Mouse (Mus musculus) hindbrain, embryonic 15.5 days (tissue): Measurements from ENCODE around the gene Sycp1. TPM values are rescaled to one million over a fixed set of nuclear protein-coding genes. Genes with fewer than 3 reads are reported as not detected.

ENCODE experiments used
- ATAC-seq: fragments of 200-750 bp; cut with Nextera tagmentation; 2 replicates; pipeline ENCODE4 v1.8.0; 2017; ENCODE audit warnings: low read depth, moderate number of reproducible peaks, moderate TSS enrichment; ENCODE audit not compliant: low FRiP score
- H3K27ac ChIP-seq: fragments of 300-500 bp; sonication (generic); replicated peaks from 2 replicates; pipeline ENCODE4 v1.5.1; 2015; ENCODE audit warnings: mild to moderate bottlenecking, inconsistent platforms
- H3K27me3 ChIP-seq: fragments of 300-500 bp; sonication (generic); 2 replicates; pipeline ENCODE4 v1.6.1; 2015; ENCODE audit warnings: control low read depth, inconsistent platforms
- H3K36me3 ChIP-seq: fragments of 300-500 bp; sonication (generic); 2 replicates; pipeline ENCODE4 v1.6.1; 2015; ENCODE audit warnings: control low read depth, inconsistent platforms
- H3K4me1 ChIP-seq: fragments of 300-500 bp; sonication (generic); replicated peaks from 2 replicates; pipeline ENCODE4 v1.6.1; 2015; ENCODE audit warnings: control low read depth, inconsistent platforms
- H3K4me2 ChIP-seq: fragments of 300-500 bp; sonication (generic); 2 replicates; pipeline ENCODE4 v1.6.1; 2015; ENCODE audit warnings: moderate library complexity, mild to moderate bottlenecking, inconsistent platforms
- H3K4me3 ChIP-seq: fragments of 300-500 bp; sonication (generic); 2 replicates; pipeline ENCODE4 v1.5.1; 2015; ENCODE audit warnings: mild to moderate bottlenecking, inconsistent platforms
- H3K9ac ChIP-seq: fragments of 300-500 bp; sonication (generic); 2 replicates; pipeline ENCODE4 v1.6.1; 2015; ENCODE audit warnings: inconsistent platforms
- H3K9me3 ChIP-seq: fragments of 300-500 bp; sonication (generic); 2 replicates; pipeline ENCODE4 v1.6.1; 2016; ENCODE audit warnings: control low read depth, inconsistent platforms
- WGBS: fragments of 180-500 bp; shearing (Covaris S2); methylation state at CpG from one replicate; pipeline ENCODE4 v1.1.7; 2015; 5-methylcytosine and 5-hydroxymethylcytosine counted together
- polyA plus RNA-seq: library from polyadenylated mRNA; unstranded; fragments of >200 nt; fragmentation: Nextera tagmentation; extraction: Ambion mirVana; gene quantifications from 2 replicates; pipeline ENCODE4 v1.2.1, GENCODE M21; 2015

Sycp1 gene
- not detected in 2 replicates for polyA plus RNA-seq

DNA sequence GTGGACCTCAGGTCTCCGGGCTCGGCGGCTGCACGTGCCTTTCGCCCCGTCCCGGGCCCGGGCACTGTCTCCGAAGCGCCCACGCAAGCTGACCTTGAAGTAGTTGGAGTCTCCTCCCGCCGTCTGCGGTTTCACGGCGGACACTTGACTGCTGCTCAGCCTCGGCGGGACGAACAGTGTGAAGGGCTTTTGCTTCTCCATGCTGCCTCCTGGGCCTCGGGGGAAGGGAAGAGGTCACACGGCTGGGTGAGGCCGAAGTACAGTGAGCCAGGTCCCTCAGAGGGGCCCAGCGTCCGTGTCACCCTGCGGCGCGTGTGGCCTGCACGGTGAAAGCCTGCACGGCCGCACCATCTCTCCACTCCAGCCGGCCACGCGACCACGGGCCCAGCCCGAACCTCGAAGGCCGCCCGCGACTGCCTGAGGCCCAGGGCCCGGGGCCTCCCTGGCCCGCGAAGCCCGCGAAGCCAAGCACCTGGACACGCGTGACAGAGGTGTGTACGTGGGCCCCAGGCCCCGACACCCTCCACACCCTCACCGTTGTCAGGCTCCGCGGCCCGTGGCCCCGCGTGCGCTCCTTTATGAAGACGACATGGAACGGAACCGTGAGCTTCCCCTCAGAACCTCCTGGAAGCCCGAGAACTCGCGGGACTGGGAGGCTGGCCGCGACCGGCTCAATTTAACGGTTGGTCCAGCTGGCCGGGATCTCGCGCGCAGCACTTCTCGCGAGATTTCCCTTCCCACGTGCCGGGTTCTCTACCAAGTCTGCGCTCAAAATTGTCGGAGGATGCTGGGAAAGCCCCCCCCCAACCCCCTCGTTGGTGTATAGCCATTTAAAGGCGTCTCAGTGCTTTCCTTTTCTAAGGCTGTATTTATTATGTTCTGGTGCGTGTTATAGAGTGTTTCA, at the start of gene Sycp1:
Sycp1 (minus strand) TSS at position 650 of the 904 bp plus-strand sequence.
- H3K9ac ChIP-seq, result no peak within 1 kb of the TSS
- no peaks in the 10 kb centered on the region for H3K9me3 ChIP-seq
- no peaks in the 10 kb centered on the region for H3K27me3 ChIP-seq
- H3K27ac ChIP-seq, result no peak within 1 kb of the TSS
- H3K4me1 ChIP-seq, result no peaks in the 10 kb centered on the region
- WGBS, result 95% methylated on average over 78 of the region's 78 CpGs
- H3K4me2 ChIP-seq, result no peak within 1 kb of the TSS
- no peaks in the 10 kb centered on the region for H3K36me3 ChIP-seq
- H3K4me3 ChIP-seq, result no peak within 1 kb of the TSS
- ATAC-seq, result no peak

DNA sequence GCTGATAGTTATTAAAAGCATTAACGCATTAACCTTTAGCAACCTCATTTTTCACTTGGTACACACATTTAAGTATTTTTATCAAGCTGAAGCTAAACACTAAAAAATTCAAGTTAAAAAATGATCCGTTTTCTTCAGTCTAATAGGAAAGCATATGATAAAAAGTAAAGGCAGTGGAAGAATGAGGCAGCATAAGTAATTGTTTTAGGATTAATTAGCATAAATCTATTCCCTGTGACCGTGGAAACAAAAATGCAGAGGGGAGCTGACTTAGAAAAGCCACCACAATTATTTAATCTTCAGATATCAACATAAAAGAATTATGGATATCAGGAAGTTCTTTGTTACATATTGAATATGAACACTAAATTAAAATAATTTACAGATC, 44.4 kb upstream of the Sycp1 start:
- H3K4me2 ChIP-seq, result peak overlapping the region; percentile 50
- peak overlapping the region; percentile 19 for H3K4me3 ChIP-seq
- H3K9me3 ChIP-seq, result no peaks in the 10 kb centered on the region
- peaks cover 8% of the 10 kb centered on the region for H3K4me1 ChIP-seq
- ATAC-seq, result no peak
- WGBS, result 16% methylated on average over 3 of the region's 3 CpGs
- H3K27me3 ChIP-seq, result no peaks in the 10 kb centered on the region
- H3K36me3 ChIP-seq, result no peaks in the 10 kb centered on the region
- peak overlapping the region; percentile 15 for H3K9ac ChIP-seq
- H3K27ac ChIP-seq, result peak overlapping the region; percentile 85

DNA sequence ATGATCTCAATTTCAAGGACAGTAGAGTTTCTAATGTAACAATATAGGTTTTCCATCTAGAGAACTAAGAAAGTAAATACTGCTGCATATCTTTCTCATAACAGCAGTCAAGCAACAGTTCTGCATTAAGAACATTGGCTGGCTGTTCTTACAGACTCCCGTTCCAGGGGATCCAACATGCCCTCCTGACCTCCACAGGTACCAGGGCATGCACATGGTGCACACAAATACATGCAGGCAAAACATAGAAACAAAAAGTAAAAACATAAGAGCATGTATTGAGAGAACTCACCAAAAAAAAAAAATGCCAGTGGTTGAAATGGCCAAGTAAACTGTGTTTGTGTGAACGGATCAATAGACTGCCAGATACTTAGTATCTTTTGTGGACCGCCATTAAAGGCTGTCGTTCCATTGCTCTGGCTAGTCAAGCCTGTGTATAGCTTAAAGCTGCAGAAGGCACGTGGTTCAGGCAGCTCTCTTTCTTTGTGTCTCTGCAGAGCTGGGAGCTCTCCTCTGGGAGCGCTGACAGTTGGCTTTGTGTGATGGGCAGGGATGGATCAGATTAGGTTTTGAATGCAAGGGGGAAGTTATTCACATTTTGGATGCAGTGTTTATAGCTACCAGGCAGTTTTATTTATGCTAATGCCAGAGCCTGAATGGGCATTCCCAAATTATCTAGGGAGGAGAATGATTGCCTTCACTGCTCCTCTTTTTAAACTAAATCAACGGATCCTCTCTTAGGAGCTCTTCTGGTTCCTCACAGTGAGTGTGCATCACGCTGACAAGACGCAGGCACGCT, 43.8 kb upstream of the Sycp1 start:
- H3K9ac ChIP-seq, result peak overlapping the region; percentile 15
- peak overlapping the region; percentile 19 for H3K4me3 ChIP-seq
- no peaks in the 10 kb centered on the region for H3K27me3 ChIP-seq
- H3K36me3 ChIP-seq, result no peaks in the 10 kb centered on the region
- H3K4me2 ChIP-seq, result peak overlapping the region; percentile 50
- H3K27ac ChIP-seq, result peak overlapping the region; percentile 85
- H3K9me3 ChIP-seq, result no peaks in the 10 kb centered on the region
- ATAC-seq, result peak; percentile 97
- WGBS, result 10% methylated on average over 10 of the region's 10 CpGs
- peaks cover 8% of the 10 kb centered on the region for H3K4me1 ChIP-seq

DNA sequence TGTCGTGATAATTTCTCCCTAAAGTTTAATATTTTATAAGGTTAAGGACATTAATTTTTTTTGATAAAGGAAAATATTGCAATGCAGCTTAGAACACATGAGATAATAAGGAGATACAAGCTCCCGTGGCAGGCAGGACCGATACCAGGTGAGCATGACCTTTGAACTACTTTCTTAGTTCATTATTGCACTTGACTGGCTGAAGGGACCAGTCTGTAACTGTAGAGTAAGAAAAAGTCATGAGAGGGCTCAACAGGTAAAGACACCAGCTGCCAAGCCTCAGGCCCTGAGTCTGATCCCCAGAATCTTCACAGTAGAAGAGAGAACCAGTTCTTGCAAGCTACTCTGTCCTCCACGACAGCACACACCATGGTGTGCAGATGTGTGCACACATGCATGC, 41.0 kb upstream of the Sycp1 start:
- WGBS, result 88% methylated on average over 4 of the region's 4 CpGs
- no peaks in the 10 kb centered on the region for H3K36me3 ChIP-seq
- no peaks in the 10 kb centered on the region for H3K27me3 ChIP-seq
- H3K4me1 ChIP-seq, result peaks cover 8% of the 10 kb centered on the region
- H3K9me3 ChIP-seq, result no peaks in the 10 kb centered on the region
- no peak overlapping the region for H3K4me3 ChIP-seq
- H3K27ac ChIP-seq, result no peak overlapping the region
- H3K9ac ChIP-seq, result no peak overlapping the region
- no peak for ATAC-seq
- no peak overlapping the region for H3K4me2 ChIP-seq

DNA sequence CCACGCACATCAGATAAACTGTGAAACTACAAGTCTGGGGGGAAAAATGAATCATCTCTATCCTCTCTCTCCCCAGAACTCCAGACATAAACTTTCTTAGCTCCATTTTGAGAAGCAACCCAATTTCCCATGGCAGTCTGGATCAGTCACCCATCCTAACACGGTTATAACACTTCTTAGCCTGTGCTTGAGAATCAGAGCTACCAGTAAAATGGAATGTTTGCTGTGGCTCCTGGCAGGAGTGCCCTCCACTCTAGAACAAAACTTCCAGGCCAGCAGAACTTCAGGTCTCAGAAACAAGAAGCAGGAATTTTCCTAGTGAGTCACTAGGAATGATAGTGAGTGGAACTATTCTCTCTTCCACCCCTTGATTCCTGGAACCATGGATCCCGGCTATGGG, 34.6 kb upstream of the Sycp1 start:
- Histone ChIP-seq H3K4me1 (no peaks in the 10 kb centered on the region), H3K4me2 (no peak overlapping the region), H3K27me3 (no peaks in the 10 kb centered on the region), H3K4me3 (no peak overlapping the region), H3K36me3 (no peaks in the 10 kb centered on the region), H3K27ac (no peak overlapping the region), H3K9me3 (no peaks in the 10 kb centered on the region), H3K9ac (no peak overlapping the region)
- no peak for ATAC-seq
- 90% methylated on average over 3 of the region's 3 CpGs for WGBS

DNA sequence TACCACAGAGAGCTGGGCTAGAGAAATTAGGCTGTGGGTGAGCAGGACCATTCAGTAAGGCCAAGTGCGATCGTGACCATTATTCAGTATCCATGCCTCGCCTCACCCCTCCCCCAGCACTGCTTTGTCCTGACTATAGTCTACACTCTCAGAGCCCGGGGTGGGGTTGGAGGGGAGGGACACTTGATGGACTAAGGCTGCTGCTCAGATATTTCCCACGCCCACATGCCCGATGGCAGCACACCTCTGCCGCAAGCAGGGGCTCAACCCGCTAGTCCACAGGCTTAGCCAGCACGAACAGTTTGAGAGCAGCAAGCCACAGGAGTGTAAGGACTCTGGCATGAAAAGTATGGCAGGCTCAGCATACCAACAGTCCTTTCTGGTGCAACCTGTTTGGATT, 34.2 kb upstream of the Sycp1 start:
- ATAC-seq, result peak; percentile 38; the same call in 1 of the 2 replicates
- 0 out of 2 replicates have a peak overlapping the region, but pooled peaks have one; percentile 13 for H3K4me2 ChIP-seq
- no peaks in the 10 kb centered on the region for H3K4me1 ChIP-seq

DNA sequence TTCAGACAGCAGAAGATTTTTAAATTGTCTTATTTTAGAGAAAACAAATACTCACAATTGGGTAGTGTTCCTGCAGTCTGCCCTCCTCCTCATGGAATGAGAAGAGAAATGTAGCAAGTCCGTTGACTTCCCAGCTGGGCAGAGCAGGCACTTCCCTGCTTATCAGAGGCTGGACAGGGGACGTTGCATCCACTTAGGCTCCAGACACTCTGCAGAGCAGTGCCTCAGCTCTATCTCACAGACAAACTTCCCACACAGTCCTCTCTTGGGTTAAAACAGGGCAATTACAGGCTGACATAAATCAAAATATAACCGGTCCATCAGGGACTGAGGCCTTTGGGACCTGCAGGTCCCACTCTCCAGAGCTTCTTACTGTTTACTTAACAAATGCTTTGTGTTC, 28.1 kb upstream of the Sycp1 start, which contains the start of gene Nr1h5:
Nr1h5 (minus strand) TSS at position 101 of the 400 bp plus-strand sequence.
- Histone ChIP-seq H3K27me3 (no peaks in the 10 kb centered on the region), H3K9ac (no peak within 1 kb of the TSS), H3K36me3 (no peaks in the 10 kb centered on the region), H3K9me3 (no peaks in the 10 kb centered on the region), H3K4me2 (no peak within 1 kb of the TSS), H3K27ac (no peak within 1 kb of the TSS), H3K4me1 (no peaks in the 10 kb centered on the region), H3K4me3 (no peak within 1 kb of the TSS)
- WGBS, result 66% methylated on average over 3 of the region's 3 CpGs
- no peak for ATAC-seq

More for the DNA sequence above, 34.2 kb upstream of the Sycp1 start:
- no peaks in the 10 kb centered on the region for H3K9me3 ChIP-seq
- H3K27ac ChIP-seq, result no peak overlapping the region
- H3K36me3 ChIP-seq, result no peaks in the 10 kb centered on the region
- no peak overlapping the region for H3K4me3 ChIP-seq
- 47% methylated on average over 9 of the region's 9 CpGs for WGBS
- H3K27me3 ChIP-seq, result no peaks in the 10 kb centered on the region
- no peak overlapping the region for H3K9ac ChIP-seq

DNA sequence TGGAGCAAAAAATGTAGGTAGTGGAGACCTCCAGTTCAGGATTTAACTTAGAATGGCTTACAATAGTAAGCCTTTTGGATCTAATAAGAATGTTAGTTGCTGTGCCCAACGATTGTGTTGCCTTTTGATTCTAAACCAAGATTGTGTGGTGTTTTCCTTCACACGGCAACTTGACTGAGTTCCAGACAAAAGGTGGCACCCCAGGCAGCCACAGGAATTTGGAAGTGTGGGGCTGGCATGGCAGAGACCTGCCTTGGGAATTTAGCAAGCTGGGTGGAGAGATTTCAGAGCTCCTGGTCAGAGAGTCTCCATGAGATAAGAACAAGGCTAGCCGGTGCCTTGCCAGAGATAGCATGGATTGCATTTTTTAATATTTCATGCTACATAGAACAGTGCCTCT, 19.7 kb upstream of the Sycp1 start:
- H3K27ac ChIP-seq, result no peak overlapping the region
- no peak for ATAC-seq
- H3K4me1 ChIP-seq, result no peaks in the 10 kb centered on the region
- H3K4me3 ChIP-seq, result no peak overlapping the region
- H3K4me2 ChIP-seq, result no peak overlapping the region
- H3K9ac ChIP-seq, result no peak overlapping the region
- no peaks in the 10 kb centered on the region for H3K9me3 ChIP-seq
- H3K36me3 ChIP-seq, result no peaks in the 10 kb centered on the region
- 62% methylated on average over 3 of the region's 3 CpGs for WGBS
- no peaks in the 10 kb centered on the region for H3K27me3 ChIP-seq

DNA sequence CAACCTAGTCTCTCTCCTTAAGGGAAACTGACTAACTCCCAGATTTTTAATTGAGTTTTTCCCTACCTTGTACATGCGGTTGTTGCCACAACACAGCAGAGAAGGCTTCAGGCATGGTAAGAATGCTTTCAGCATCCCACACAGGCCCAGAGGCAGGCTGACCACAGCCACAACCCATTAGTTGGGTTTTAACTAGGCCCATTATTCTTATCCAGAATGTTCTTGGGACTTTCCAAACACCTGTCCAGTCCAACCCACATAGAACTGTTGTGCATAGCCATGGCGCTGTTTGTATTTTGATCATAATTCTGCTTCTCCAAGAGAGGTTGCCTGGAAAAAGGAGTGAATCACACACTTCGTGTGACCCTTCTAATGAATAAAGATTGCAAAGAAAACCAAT, 19.2 kb upstream of the Sycp1 start:
- H3K9ac ChIP-seq, result no peak overlapping the region
- ATAC-seq, result no peak
- H3K4me3 ChIP-seq, result no peak overlapping the region
- no peaks in the 10 kb centered on the region for H3K27me3 ChIP-seq
- 88% methylated on average over 3 of the region's 3 CpGs for WGBS
- H3K27ac ChIP-seq, result no peak overlapping the region
- no peaks in the 10 kb centered on the region for H3K36me3 ChIP-seq
- H3K4me2 ChIP-seq, result no peak overlapping the region
- H3K9me3 ChIP-seq, result no peaks in the 10 kb centered on the region
- H3K4me1 ChIP-seq, result no peaks in the 10 kb centered on the region

DNA sequence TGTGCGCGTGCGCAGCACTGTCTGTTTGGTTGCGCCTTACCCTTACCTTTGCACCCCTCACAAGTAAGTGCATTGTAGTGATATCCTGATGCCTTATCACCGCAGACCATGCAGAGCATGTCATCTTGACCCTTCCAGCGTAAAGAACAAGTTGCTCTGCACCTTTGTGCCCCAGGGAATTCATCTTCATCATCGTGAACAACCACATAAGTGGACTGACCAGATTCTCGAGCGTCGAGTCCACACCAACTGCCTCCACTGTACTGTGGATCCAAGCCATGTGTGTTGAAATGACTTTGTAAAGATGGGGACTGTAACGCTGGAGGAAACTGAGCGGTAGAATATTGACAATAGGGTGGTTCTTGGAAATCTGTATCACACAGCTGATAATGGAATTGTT, 18.6 kb upstream of the Sycp1 start:
- ATAC-seq, result no peak
- Histone ChIP-seq H3K4me3 (no peak overlapping the region), H3K36me3 (no peaks in the 10 kb centered on the region), H3K4me1 (no peaks in the 10 kb centered on the region), H3K27ac (no peak overlapping the region), H3K9ac (no peak overlapping the region), H3K27me3 (no peaks in the 10 kb centered on the region), H3K9me3 (no peaks in the 10 kb centered on the region), H3K4me2 (no peak overlapping the region)
- 95% methylated on average over 12 of the region's 12 CpGs for WGBS

DNA sequence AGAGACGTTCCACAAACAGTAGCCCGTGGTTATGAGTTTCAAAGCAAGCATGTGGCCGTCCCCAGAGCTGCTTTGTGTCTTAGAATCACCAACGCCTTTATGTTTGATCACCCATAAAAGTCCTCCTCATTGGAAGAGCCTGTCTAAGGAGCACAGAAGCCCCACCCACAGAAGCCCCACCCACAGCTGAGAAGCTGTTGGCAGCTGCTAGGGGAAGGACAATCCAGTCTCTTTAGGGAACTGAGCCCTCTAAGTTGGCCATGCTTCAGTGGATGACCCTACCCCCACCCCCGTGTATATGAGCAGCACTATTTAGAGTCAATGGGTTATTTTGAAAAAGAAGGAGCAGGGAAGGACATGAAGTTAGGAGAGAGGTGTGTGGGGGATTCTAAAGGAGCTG, 11.0 kb upstream of the Sycp1 start:
- WGBS, result 43% methylated on average over 5 of the region's 5 CpGs
- Histone ChIP-seq H3K9ac (no peak overlapping the region), H3K27ac (no peak overlapping the region), H3K4me1 (no peaks in the 10 kb centered on the region), H3K9me3 (no peaks in the 10 kb centered on the region), H3K4me2 (no peak overlapping the region), H3K4me3 (no peak overlapping the region), H3K36me3 (no peaks in the 10 kb centered on the region), H3K27me3 (no peaks in the 10 kb centered on the region)
- no peak for ATAC-seq

DNA sequence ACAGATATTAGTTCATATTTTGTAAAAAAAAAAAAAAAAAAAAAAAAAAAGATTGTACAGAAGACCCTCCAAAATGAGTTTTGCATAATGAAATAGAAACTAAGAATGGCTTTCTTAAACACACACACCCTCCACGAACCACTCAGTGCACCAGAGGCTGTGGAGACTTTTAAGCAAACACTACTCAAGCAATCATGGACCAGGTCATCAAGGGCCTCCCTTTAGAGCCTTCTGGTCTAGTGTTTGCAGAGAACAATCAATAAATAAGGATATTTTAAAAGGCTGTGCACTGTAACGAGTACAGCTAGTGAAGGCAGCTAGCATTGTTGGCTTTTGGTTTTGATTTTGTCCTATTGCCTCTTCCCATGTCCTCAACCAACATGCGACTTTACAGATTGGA, 10.4 kb upstream of the Sycp1 start:
- WGBS, result 87% methylated on average over 3 of the region's 3 CpGs
- H3K4me1 ChIP-seq, result no peaks in the 10 kb centered on the region
- no peak overlapping the region for H3K27ac ChIP-seq
- no peak overlapping the region for H3K4me3 ChIP-seq
- H3K36me3 ChIP-seq, result no peaks in the 10 kb centered on the region
- ATAC-seq, result no peak
- no peaks in the 10 kb centered on the region for H3K9me3 ChIP-seq
- no peak overlapping the region for H3K4me2 ChIP-seq
- no peaks in the 10 kb centered on the region for H3K27me3 ChIP-seq
- no peak overlapping the region for H3K9ac ChIP-seq
